Mouse (Mus musculus): ENCODE results near the gene Nt5dc3. TPM values are rescaled to one million over a fixed set of nuclear protein-coding genes. Genes with fewer than 3 reads are reported as not detected.

The Nt5dc3 gene
- total RNA-seq, 2 experiments from 2014 or later = 44.4 to 53.9 TPM

DNA sequence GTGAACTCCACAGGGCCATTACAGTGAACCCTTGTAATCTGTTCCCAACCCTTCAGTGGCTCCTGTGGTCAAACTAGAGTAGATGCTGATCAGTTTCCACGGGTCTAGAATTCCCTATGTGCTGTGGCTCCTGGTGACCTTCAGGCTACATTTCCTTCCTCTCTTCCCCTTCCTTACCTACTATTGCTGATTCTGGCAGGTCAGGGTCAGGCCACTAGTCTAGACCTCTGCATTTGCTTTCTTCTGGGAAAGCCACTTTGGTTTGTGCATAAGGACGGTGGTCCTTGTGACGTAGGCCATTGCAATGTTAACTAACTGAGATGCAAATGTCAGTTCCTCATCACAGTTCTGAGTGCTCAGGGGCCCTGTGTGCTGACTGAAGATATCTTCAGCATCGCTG, 81.6 kb downstream of the Nt5dc3 start:
- intact Hi-C loops (cut with DNase I) = no loop called here
- DNase-seq = no peak

DNA sequence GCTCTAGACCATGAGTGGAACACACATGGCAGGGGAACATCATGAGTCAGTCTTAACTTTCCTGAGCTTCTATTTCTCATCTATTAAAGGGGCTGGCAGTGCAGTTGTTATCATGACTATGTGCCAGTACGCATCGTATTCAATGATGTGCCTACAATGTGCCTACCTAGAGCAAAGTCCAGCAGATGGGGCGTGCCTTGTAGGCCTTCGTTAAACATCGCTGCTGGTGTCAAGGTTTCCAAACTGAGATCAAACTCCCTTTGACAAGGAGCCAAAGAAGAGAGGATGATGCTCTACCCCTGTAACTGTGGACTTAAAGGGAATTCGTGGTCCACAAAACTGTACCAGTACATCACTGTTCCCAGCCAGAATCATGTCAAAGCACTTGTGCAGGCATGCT, 83.7 kb downstream of the Nt5dc3 start:
- DNase-seq = no peak
- intact Hi-C loops (cut with DNase I) = no loop called here

DNA sequence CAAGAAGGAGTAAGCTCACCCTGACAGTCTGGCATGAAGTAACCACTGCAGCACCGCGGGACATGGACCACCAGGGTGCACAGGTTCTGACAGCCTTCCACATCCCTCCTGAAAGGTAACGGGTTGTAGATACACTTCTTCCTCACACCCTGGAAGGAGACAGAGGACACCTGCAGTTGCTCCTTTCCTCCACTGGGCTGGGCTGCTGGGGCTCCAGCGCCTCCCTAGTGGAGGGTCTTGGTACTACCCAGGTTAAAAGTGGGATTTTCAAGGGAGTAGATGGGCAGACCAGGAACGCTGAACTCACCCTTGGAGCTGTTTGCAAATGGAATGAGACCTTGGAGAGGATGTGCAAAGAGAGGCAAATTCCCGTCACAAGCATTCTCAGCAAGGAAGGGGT, 84.6 kb downstream of the Nt5dc3 start:
- no peak for DNase-seq
- intact Hi-C loops (cut with DNase I) = no loop called here

GRCm38 (mm10) chr10:86872121-86872520, 93.3 kb downstream of the Nt5dc3 start:
- no peak for DNase-seq
- intact Hi-C loops (cut with DNase I) = no loop called here

- intact Hi-C loops (cut with DNase I) = no loop called here
- peak in 1 of 2 experiments; percentile 14 for DNase-seq
Observed at GRCm38 (mm10) chr10:86872591-86872990, 93.8 kb downstream of the Nt5dc3 start.

DNA sequence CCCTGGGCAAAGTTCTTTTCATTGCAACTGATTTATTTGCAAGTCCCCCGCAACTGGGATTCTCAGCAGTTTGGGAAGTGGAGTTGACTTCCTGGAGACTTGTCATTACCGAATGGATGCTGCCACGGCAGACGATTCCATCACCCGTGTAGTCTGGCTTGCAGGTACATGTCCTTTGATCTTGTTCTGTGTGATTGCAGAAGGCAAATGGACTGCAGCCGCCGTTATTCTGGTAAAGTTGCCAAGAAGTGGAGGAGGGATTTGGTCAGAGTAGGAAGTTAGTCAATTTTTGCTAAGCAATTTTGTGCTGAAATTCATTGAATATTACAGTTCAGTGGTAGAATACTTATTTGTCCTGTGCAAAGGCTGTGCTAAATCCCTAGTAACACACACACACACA, 99.9 kb downstream of the Nt5dc3 start:
- intact Hi-C loops (cut with DNase I) = no loop called here
- no peak for DNase-seq

DNA sequence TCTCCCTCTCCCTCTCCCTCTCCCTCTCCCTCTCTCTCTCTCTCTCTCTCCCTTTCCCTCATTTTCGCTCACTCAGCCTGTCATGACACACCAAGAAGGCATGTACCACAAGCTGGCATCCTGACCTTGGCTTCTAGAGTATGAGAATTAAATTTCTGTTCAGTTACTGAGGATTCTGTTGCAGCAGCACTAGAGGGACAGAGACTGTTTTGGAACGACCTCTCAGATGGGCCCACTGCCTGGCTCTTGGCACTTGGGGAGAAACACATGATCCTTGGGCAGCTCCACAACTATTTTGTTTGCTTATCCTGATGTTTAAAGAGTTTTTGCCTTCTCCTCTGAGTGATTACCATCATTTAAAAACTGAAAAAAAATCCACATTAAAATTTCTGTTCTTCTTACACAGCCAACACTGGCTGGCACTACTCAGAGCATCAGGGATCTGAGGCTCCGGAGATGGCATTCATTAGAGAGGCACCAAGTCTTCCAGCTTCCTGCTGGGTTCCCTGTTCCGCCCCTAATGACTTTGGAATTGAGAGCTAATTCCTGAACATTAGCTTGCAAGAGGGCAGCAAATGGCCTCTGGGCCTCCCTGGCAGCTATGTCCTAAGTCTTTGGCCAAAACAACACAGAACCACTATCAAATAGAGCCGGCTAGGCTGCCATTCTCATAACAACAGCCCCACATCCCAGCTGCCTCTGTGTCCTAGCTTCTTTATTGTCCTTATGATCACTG, 101.4 kb downstream of the Nt5dc3 start:
- peak; percentile 50 to 57 for DNase-seq

GRCm38 (mm10) chr10:86881448-86881847, 102.6 kb downstream of the Nt5dc3 start:
- DNase-seq = no peak
- intact Hi-C loops (cut with DNase I) = loop anchor here (5.0 kb wide), 1 partner anchor 91 kb away; no protein-coding TSS in a partner anchor

More for the DNA sequence above, 101.4 kb downstream of the Nt5dc3 start:
- intact Hi-C loops (cut with DNase I) = loop anchor here (5.0 kb wide), 1 partner anchor 92 kb away; no protein-coding TSS in a partner anchor

DNA sequence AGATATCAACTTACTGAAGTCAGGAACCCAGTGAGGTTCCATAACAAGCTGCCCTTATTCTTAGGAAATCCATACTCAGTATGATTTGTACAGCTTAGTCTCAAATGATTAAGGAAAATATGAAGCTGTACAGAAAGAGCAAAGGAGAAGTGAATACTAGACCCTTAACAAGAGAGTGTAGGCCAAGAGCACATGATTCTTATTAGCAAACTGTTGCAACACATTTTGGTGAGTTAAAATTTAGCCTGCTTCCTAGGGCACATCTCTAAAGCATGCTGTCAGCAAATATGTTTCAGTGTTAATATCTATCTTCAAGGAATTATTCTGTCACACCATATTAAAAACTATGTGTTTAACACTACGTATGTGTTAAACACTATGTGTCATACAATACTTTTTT, 107.6 kb downstream of the Nt5dc3 start:
- no peak for DNase-seq
- intact Hi-C loops (cut with DNase I) = no loop called here

Other genes starting within 250 kb of the Nt5dc3 start
- 100 to 1,000 TPM in 1 of 2 experiments, 10 to 100 TPM in 1; 99.0 to 101 TPM for gene Hsp90b1, start 73.5 kb upstream of the Nt5dc3 start, total RNA-seq (2021)
- gene Ttc41, start 73.2 kb upstream of the Nt5dc3 start, total RNA-seq (2021) = 1 to 10 TPM; 1.9 to 2.1 TPM
- gene Gm49358, start 15.0 kb upstream of the Nt5dc3 start, total RNA-seq (2021) = 10 to 100 TPM; 20.2 to 20.3 TPM
- gene Stab2, start 229.0 kb downstream of the Nt5dc3 start, total RNA-seq (2021) = 1 to 10 TPM; 1.3 to 1.6 TPM

Data from gastrocnemius, postnatal 36 days (tissue).